Mouse (Mus musculus): Measurements from ENCODE around the gene Ift27. TPM values are rescaled to one million over a fixed set of nuclear protein-coding genes. Genes with fewer than 3 reads are reported as not detected.
A peak's percentile ranks its signal among the peaks of the same experiment; 100 is the strongest.

Gene Ift27
- 10 to 100 TPM; 56.6 to 59.4 TPM for polyA plus RNA-seq (2017; shearing (Covaris generic))

DNA sequence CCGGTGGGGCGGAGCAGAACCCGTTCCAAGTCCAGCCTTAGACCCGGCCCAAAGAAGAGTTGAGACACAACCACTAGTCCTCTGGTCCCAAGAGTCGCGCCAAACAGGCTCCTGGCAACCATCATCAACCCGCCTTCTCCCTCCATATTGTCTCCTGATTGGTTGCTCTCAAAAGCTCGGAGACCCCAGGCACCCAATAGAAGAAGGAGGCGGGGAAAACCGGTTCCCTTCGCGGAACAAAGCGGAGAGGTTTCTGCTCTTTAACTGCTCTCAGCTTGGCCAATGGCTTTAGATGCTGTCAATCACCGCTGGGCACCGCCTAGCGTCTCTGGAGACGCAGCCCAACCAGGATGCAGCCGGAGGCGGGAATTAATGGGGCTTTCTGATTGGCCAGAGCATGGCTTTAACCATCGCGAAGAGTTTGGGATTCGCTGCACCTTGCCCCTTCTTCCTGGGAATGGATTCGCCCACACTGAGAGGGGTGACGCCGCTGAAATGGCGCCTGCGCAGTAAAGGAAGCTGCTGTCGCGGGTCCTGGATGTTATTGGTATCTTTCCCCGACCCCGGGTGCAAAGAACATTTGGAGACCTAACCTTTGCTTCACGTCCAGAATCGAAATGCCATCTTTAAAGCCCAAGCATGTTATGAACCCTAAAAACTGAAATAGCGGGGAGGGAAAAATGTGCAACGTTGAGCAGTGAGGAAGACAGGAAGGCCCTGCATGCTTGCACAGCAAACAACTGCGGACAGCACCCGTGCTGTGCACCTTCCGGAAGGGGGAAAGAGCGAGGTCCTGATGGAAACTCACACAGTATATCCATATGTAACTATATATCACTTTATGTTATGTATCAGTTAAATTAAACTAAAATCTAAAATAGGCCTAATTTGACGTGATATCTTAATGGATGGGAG lies at the start of gene Ift27:
Gene Ift27 (minus strand): TSS at position 136 of the 915 bp plus-strand sequence.
- ATAC-seq, result peak; percentile 92

DNA sequence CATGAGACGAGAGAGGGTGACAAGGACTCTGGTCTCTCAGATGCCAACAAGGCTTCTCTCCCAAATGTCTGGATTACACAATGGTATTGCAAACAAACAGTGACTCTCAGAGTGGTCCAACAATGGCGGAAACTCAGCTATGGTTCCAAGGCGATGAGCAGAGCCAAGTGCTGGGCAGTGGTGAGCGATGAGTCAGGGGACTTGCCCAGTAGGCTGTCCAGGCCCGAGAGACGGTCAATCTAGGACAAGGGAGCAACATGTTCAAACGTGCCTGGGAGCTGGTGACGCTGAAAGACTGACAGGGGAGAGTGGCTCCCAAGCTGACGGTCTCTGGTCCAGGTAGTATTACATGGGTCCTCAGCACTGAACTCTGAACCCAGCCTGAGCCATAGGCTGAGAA lies 41.4 kb upstream of the Ift27 start:
- no peak for ATAC-seq

DNA sequence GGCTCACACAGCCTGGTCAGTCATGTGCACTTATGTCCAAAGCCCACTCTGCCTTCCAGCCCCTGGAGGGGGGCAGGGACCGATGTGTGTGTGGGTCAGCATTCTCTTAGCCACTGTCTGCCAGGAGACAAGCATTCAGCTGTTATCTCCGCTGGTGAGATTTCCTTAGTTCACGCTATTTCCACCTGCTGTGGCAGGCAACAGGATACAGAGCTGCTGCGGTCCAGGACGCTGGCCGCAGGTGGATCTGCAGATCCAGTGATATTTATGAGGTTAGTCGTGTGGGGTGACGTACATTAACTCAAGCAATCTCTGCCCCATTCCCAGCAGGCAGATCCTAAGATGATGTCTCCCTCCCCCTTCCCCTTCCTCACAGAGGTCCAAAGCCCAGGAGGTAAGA lies 37.5 kb upstream of the Ift27 start:
- no peak for ATAC-seq

DNA sequence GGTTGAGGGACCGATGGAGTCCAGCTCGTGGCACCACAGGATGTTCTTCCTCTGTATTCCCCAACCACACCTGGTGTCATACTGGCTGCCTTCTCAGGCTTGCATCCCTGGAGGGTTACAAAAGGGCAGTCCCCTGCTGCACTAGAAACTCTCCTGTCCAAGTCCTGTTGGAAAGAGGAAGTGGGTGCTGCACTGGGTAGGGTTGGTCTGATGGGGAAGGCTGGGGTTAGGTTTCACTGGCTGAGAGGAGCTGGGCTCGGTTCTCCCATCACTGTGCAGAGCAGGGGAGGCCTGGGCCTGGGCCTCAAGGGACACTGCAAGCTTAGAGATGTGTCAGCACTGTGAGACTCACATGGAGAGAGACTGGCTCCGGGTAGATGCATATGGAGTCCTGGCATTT lies 36.3 kb upstream of the Ift27 start:
- ATAC-seq, result no peak

DNA sequence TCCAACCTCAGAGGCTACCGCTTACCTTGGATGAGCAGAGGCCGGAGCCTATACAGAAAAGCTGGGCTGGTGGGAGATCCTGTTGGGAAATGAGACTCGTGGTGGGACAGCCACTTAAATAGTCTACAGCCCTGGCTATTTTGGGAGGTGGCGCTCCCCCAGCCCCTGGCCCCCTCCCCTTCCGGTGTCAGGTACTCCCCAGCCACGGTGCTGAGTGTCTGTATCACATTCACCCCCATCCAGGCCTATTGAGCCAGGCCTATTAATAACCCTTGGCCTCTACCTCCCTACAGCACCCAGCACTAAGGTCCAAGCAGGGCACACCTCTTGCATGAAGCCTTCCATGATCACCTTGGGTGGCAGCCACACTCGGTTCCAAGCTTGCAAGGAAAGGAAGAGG lies 32.4 kb upstream of the Ift27 start, which contains the start of gene Pvalb:
Gene Pvalb (minus strand): TSS at position 89 of the 400 bp plus-strand sequence.
- no peak for ATAC-seq

DNA sequence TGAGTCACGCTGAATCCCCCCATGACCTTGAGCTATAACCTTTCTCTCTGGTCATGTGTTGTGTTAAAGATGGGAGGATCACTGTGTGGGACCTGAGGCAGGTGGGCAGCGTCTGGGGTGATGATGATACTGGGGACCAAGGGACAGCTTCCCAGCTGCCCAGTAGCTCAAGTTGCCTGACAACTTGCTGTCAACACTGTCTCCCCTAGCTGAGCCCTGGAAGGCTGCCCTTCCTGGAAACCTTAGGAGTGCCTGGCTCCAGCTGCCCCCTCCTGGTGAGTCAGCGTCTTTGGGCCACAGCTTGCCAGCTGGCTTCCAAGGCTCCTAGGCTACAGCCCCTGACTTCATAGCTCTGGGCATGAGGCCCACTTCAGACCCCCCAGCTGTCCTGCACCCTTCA lies 31.3 kb upstream of the Ift27 start:
- no peak for ATAC-seq

DNA sequence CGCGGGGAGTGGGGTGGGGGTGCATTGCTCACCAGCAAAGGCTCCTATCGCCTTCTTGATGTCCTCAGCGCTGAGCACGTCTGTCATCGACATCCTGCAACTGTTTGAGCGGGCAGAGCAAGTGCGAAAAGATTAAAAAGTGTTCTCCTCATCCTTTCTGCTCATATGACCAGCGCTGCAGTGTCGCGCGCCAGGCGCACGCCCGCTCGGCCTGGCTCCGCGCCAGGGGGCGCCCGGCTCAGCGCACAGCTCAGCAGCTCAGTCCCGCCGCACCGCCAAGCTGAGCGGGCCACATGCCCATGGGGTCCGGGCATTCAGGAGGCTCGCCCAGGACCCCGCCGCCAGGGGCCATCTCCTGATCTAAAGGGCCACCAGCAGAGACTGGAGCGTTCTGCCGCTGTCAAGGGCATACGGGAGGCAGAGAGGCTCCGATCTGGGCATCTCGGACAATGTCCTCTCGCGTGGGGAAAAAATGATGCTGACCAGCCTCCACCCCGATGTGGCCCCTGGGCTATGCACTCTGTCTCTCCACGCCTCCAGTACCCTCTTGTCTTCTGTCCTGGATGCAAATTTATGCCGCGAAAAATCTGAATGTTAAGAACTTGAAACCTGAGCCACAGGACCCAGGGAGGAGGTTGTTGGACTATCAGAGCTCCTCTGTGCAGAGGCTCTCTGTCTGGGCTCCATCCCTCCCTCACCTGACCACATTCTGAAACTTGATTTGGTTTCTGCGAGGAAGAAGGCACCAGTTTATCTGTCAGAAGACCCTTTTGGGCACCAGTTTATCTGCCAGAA lies 30.3 kb upstream of the Ift27 start:
- no peak for ATAC-seq

DNA sequence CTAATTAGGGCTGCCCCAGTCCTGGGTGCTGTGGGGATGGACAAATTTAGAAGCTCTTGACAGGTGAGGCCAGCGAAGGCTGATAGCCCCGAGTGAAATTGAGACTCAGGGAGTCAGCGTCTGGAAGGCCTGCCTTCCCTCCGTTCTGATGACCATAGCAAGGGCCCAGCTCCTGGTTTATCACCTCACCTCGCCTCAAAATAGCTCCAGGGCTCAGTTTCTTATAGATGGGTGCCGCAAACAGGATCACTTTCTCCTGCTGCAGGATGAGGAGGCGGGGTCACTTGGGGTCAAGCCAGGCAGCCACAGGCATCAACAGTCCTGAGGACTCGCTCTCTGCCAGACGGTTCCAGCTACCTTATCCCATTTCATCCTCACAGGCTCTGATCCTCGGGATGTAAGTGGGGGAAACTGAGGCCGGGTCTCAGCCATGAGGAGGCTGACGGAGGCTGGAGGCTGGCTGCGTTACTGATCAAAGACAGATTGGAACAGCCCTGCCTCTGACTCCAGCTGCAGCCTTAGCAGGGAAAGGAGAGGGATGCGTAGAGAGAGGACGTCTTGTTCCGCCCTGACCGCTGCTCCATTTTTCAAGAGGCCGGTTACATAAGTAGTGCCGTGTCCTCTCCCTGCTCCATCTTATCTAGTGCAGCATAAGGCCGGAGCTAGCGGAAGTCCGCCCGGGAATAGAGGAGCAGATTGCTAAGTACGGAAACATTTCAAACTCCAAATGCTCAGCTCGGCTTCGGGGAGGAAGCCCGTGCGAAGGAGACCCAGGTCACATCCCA lies 21.4 kb upstream of the Ift27 start:
- no peak for ATAC-seq

DNA sequence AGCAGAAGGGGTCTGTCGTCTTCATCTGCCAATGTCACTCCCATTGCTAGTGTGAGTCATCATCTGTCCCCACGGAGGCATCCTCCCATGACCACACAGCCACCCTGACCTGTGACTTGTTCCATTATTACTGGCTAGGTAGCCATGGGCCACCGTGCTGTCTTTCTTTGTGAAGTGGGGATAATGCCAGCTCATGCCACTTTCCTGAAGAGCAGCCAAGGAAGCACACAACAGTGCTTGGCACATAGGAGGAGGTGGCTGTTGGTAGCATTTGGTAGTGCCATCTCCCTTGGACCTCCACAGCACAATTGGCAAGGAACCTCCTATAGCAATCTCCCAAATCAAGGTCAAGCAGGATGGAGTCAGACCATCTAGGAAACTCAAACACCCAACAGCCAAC lies 20.4 kb upstream of the Ift27 start:
- ATAC-seq, result no peak

DNA sequence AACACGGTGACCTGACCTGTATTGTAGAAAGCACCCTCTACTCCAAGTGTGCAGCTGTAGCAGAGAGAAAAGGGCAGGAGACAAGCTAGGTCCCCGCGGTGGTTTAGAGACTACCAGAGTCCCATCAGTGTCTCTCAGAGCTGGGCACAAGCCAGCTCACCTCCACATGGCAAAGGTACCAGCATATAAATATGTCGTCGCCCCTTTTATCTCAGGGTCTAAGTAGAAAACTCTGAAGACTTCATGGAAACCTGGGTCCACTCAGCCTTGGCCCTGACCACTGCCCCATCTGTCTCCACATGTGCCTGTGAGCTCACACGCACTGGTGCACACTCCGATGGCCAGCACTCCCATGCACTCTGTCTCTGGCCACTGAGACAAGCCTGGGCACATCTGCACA lies 15.7 kb upstream of the Ift27 start:
- no peak for ATAC-seq

DNA sequence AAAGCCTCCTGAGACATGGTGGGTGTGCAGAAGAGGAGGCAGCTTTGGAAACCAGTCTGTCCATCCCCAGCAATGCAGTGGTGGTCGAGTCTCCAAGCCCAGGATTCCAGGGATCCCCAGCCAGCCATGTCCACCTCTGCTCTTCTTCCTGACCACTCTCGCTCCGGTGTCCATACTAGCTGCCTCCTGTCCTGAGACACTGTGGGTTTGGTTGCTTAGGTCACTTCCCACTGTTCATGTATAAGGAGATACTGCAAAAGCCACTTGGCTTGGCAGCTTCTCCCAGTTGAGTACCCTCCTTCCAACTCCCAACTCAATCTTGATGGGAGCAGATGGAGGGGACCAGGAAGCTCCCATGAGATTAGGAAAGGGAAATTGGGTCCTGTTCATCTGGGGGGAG lies 14.6 kb upstream of the Ift27 start:
- ATAC-seq, result no peak

DNA sequence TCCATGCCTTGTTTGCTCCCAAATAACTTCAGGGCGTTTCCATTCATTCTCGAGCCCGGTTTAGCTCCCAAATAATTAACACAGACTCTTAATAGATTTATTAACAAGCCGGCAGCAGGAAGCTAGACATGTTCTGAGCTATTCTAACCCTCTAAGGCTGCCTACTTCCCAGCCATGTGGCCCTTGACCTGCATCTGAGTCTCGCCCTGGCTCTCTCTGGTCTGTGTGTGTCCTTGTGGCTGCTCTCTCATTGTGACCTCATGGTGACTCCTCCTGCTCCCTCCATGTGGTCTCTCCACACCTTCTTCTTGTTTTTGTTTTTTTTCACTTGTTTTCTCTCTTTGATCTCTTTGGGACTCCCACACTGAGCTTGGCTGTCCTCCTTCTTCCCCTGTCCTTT lies 13.0 kb upstream of the Ift27 start:
- ATAC-seq, result no peak

DNA sequence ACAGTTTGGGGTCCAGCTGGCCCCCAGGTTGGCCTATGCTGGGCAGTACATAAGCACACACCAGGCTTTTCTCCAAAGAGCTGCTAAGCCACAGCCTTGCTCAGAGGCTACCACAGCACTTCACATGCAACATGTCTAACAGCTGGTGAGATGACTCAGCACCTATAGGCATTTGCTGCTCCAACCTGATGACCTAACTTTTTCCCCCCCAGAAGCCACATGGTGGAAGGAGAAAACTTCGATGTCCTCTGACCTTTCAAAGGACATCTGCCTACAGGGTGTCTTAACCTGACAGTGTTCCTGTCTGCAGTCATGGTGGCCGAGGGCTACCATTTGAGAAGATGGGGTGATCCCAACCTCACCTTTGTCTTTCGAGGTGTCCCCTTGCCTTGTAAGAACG lies 11.7 kb upstream of the Ift27 start:
- ATAC-seq, result no peak

DNA sequence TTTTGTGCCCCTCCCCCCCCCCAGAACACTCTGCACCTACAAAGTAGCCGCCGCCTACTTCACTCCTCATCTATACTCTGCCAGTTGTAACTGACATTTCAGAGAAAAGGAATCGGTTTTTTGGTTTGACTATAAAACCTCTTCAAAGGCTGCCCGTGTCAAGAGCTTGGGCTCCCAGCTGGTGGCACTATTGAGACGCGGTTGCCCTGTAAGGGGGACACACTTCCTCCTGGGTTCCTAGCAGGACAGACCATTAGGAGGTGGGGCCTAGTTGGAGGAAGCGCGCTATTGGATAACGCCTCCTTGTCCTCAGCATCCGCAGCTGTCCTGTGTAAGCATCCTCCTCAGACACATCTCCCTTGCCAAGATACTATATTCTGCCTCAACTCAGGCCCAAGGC lies 10.9 kb upstream of the Ift27 start:
- peak; percentile 45 for ATAC-seq

DNA sequence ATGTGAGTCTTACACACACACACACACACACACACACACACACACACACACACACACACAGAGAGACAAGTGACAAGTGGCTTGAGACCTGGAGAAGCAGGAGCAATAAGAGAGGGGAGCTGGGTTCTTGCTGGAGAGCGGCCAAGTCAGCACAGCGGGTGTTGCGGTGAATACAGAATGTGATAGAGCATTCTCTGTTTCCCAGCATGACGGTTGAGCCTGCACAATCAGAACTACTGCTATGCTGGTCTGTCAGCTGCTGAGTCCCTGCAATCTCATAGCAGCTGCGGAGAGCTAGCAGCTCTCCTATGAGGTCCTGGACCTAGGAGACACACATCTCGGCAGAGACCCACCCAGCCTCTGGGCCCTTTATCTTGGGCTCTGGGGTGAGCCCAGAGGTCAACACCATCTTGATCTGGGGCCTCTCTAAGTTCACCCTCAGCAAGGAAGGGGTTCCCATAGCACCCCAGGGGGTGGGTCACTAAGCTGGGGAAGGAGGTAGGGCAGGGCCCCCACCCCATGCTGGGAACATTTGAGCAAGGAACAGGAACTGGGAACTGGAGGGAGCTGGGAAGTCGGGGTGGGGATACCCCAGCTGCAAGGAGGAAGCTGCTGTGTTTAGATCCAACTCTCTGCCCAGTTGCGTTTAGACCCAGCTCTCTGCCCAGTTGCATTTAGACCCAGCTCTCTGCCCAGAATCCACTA lies 7.9 kb upstream of the Ift27 start:
- no peak for ATAC-seq

DNA sequence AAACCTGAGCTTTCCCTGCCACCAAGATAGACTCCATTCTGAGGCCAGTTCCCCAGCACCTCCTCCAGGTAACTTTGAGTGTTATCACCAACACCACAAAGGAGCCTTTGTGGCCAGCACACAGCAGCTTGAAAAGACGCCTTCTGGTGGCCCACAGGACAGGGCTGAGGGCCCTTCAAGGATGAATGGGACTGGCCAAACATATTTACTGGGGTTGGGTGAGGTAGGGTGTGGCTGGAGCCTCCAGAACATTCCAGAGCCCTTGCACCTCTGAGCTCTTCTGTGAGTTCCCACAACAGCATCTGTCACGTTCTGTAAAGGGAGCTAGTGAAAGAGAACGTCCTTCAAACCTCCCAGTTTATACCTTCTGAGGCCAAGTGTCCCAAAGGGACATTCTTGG lies 5.9 kb upstream of the Ift27 start:
- no peak for ATAC-seq

DNA sequence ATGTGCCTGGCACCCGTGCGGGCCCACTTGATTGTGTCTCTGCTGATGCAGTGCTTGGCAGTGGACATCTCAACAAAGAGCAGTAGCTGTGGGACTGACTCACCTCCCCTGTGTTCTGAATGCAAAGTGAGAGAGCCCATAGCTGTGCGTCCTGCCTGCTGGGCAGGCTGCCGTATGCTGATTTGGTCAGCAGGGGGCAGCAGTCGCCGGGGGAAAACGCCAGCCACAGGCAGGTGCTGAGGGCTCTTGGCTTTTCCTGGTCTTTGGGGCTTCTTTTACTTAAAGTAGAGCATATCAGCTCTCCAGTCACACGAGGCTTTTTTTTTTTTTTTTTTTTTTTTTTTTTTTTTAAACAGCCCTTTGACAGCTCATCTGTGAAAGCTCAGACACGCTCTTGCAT lies 4.5 kb upstream of the Ift27 start:
- ATAC-seq, result no peak

DNA sequence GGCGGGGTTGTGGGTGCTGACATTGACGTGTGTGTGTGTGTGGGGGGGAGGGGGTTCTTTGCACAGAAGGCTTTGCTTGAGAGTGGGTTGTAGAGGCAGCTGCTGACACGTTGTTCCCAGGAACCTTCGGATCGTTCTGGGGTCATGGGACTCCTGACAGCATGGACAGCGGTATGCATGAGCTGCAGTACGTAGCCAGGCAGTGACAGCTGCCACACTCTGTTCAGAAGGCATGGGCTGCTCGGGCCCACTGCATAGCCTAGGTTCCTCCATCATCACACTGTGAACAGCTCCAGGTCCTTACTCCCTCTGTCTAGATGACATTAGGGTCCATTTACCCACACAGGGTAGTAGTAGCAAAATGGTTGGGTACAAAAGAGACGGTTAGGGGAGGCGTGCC lies 3.4 kb upstream of the Ift27 start:
- no peak for ATAC-seq

DNA sequence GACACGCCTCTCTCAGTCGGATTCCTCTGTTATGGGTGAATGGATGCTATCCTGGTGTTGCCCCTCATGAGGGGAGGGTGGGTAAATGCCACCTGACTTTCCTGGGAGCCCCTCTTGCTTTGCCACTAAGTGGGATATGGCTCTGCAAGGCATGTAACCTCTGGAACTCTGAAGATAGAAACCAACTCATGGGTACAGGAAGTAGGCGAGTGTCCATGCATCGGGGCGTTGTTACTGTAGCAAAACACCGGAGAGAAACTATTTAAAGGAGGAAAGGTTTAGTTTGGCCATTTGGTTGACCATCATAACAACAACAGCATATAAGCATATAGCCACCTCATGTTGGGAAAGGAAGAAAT lies 959 bp upstream of the Ift27 start:
- no peak for ATAC-seq

DNA sequence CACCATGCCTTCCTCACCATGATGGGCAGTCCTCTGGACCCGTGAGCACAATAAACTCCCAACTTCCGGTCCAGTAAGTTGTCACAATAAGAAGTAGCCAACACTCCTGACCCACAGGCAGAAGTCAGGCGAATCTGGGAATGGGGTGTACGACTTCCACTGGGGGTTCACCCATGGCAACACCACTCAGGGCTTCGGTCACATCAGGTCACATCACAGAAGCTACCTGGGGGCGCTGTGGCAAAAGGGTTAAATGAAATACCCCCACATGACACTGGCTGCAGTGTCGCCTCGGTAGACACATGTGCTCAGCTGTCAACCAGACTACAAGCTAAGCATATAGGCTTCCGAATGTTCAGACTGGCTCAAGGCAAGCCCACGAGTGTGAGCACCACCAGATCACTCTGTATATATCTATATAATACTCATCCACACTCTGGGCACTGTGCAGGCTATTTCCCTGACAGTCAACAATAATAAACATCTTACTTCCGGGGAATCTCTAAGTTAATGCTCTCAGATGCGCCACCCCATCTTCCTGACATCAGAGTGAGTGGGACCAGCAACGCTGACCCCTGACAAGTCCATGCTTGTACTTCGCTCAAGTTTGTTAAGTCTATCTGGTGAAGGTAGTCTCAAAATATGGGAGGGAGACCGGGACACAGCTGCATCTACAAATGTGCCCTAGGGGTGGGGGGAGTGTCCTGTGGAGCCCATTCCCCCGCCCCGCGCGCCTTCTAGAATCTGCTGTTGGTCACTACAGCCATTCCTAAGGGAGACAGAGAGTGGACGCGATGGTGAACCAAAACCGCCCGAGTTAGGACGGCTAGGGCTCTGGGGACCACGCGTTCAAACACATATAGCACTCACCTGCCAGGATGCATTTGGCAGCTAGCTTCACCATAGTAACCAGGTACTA lies 749 bp downstream of the Ift27 start:
- ATAC-seq, result no peak

DNA sequence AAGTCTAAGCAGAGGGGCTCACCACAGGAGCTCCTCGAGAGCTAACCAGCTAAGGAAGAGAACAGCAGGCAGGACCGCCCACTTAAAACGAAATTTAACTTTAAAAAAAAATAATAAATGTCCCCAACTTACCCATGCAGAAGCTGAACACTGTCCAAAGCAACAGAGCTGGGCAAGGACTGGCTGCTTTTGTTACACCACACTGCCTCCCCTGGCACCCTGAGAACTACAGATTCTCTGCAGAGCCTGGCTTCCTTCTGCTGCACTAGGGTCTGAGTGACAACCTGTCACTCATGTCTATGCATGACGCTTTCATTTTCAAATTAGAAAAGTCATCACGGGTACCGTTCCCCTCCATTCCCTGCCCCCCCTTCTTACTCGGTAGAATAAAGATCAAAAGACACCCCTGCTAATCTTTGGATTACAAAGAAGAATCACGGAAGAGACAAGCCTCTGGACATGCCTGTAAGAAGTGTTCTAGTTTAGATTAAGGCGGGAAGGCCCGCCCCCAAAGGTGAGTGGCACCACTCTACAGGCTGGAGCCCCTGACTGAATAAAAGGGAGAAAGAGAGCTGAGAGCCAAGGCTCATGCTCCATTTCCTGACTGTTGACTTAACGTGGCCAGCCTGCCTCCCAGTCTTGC lies 1.5 kb downstream of the Ift27 start:
- ATAC-seq, result peak; percentile 12

Data from CD4-positive, CD25-positive, alpha-beta regulatory T cell, adult 4 months (primary cell).